Mouse (Mus musculus) MEL (cell line): ENCODE data around the gene Folr1. TPM values are rescaled to one million over a fixed set of nuclear protein-coding genes. Genes with fewer than 3 reads are reported as not detected.

ENCODE experiments used
- DNase-seq: peaks from one replicate; pipeline ENCODE4 v3.0.0; 2011; ENCODE audit warnings: low read depth, low spot score
- H3K27ac ChIP-seq: 2 replicates; pipeline ENCODE4 v1.5.1; 2012; ENCODE audit warnings: low read depth, mild to moderate bottlenecking, control low read depth, low read length, moderate library complexity; ENCODE audit not compliant: control insufficient read depth
- H3K27me3 ChIP-seq, 2 experiments: fragments of 150-350 bp in 1 of 2; sonication (generic) in 1 of 2; 2 replicates each; pipeline ENCODE4 v1.6.1; 2012; ENCODE audit warnings: low read length in 2 of 2, mild to moderate bottlenecking in 2 of 2, improper control_type of control experiment in 1 of 2, moderate library complexity in 1 of 2; ENCODE audit not compliant: insufficient read depth in 2 of 2, control insufficient read depth in 1 of 2
- H3K36me3 ChIP-seq, 2 experiments: 2 replicates each; pipeline ENCODE4 v1.6.1; 2012 to 2014; ENCODE audit warnings: low read length in 2 of 2, improper control_type of control experiment in 1 of 2, inconsistent platforms in 1 of 2, mild to moderate bottlenecking in 1 of 2; ENCODE audit not compliant: insufficient read depth in 2 of 2, control insufficient read depth in 1 of 2
- H3K4me1 ChIP-seq, 2 experiments: fragments of 150-350 bp in 1 of 2; sonication (generic) in 1 of 2; 2 replicates each; pipeline ENCODE4 v1.6.1; 2012; ENCODE audit warnings: low read length in 2 of 2, improper control_type of control experiment in 1 of 2, mild to moderate bottlenecking in 1 of 2; ENCODE audit not compliant: insufficient read depth in 2 of 2, control insufficient read depth in 1 of 2
- H3K4me3 ChIP-seq, 2 experiments: fragments of 150-350 bp in 1 of 2; sonication (generic) in 1 of 2; 2 replicates each; pipeline ENCODE4 v1.5.1; 2012; ENCODE audit warnings: low read depth in 2 of 2, low read length in 2 of 2, mild to moderate bottlenecking in 2 of 2, moderate library complexity in 2 of 2, control low read depth in 1 of 2, improper control_type of control experiment in 1 of 2; ENCODE audit not compliant: control insufficient read depth in 1 of 2, insufficient read depth in 1 of 2
- H3K79me2 ChIP-seq: 2 replicates; pipeline ENCODE4 v1.6.1; 2012; ENCODE audit warnings: mild to moderate bottlenecking, low read length, moderate library complexity; ENCODE audit not compliant: control insufficient read depth, poor library complexity, insufficient read depth
- H3K9ac ChIP-seq: 2 replicates; pipeline ENCODE4 v1.6.1; 2012; ENCODE audit warnings: low read depth, mild to moderate bottlenecking, control low read depth, low read length, moderate library complexity; ENCODE audit not compliant: control insufficient read depth, poor library complexity, severe bottlenecking
- H3K9me3 ChIP-seq: fragments of 150-350 bp; sonication (generic); replicated peaks from 2 replicates; pipeline ENCODE4 v1.6.1; 2012; ENCODE audit warnings: mild to moderate bottlenecking, low read length, improper control_type of control experiment, moderate library complexity; ENCODE audit not compliant: insufficient read depth
- CHD1 ChIP-seq: IDR thresholded peaks from 2 replicates; pipeline ENCODE4 v1.6.1; 2012; ENCODE audit warnings: low read depth, mild to moderate bottlenecking, inconsistent platforms, low read length, improper control_type of control experiment
- CTCF ChIP-seq, 3 experiments: IDR thresholded peaks in 2 of 3; conservative IDR thresholded peaks in 1 of 3; 2 replicates each; pipeline ENCODE4 v1.5.1; 2011 to 2012; ENCODE audit warnings: low read length in 3 of 3, low read depth in 2 of 3, mild to moderate bottlenecking in 2 of 3, improper control_type of control experiment in 1 of 3, inconsistent platforms in 1 of 3, mixed read lengths in 1 of 3, moderate library complexity in 1 of 3; ENCODE audit not compliant: control insufficient read depth in 1 of 3, insufficient read depth in 1 of 3, poor library complexity in 1 of 3, severe bottlenecking in 1 of 3
- EP300 ChIP-seq, 2 experiments: IDR thresholded peaks; 2 replicates each; pipeline ENCODE4 v1.6.1; 2011; ENCODE audit warnings: improper control_type of control experiment in 2 of 2, low read length in 2 of 2, low read depth in 1 of 2, mild to moderate bottlenecking in 1 of 2
- GABPA ChIP-seq: IDR thresholded peaks from 2 replicates; pipeline ENCODE4 v1.6.1; 2012; ENCODE audit warnings: low read depth, mild to moderate bottlenecking, inconsistent platforms, low read length, improper control_type of control experiment, moderate library complexity
- GATA1 ChIP-seq: IDR thresholded peaks from 2 replicates; pipeline ENCODE4 v1.6.1; 2011; ENCODE audit warnings: low read depth, low read length, improper control_type of control experiment
- MAX ChIP-seq: IDR thresholded peaks from 2 replicates; pipeline ENCODE4 v1.6.1; 2011; ENCODE audit warnings: low read length, improper control_type of control experiment
- MXI1 ChIP-seq: IDR thresholded peaks from 2 replicates; pipeline ENCODE4 v1.6.1; 2011; ENCODE audit warnings: mild to moderate bottlenecking, low read depth, low read length, improper control_type of control experiment
- NELFE ChIP-seq: IDR thresholded peaks from 2 replicates; pipeline ENCODE4 v1.6.1; 2011; ENCODE audit warnings: low read depth, low read length, improper control_type of control experiment
- POLR2A ChIP-seq, 2 experiments: IDR thresholded peaks; 2 replicates each; pipeline ENCODE4 v1.6.1; 2011 to 2012; ENCODE audit warnings: low read length in 2 of 2, mild to moderate bottlenecking in 2 of 2, control low read depth in 1 of 2, improper control_type of control experiment in 1 of 2, low read depth in 1 of 2, moderate library complexity in 1 of 2; ENCODE audit not compliant: control insufficient read depth in 1 of 2, insufficient read depth in 1 of 2, poor library complexity in 1 of 2
- RCOR1 ChIP-seq: IDR thresholded peaks from 2 replicates; pipeline ENCODE4 v1.6.1; 2012; ENCODE audit warnings: low read depth, mild to moderate bottlenecking, inconsistent platforms, low read length, improper control_type of control experiment
- SMC3 ChIP-seq: IDR thresholded peaks from 2 replicates; pipeline ENCODE4 v1.6.1; 2011; ENCODE audit warnings: low read depth, low read length, improper control_type of control experiment
- TAL1 ChIP-seq: IDR thresholded peaks from 2 replicates; pipeline ENCODE4 v1.6.1; 2012; ENCODE audit warnings: mild to moderate bottlenecking, inconsistent platforms, low read length, moderate library complexity, mixed read lengths
- UBTF ChIP-seq: IDR thresholded peaks from 2 replicates; pipeline ENCODE4 v1.6.1; 2012; ENCODE audit warnings: low read depth, mild to moderate bottlenecking, inconsistent platforms, low read length, improper control_type of control experiment, moderate library complexity, borderline replicate concordance; ENCODE audit not compliant: insufficient read depth
- USF1 ChIP-seq: IDR thresholded peaks from 2 replicates; pipeline ENCODE4 v1.6.1; 2014; ENCODE audit warnings: low read depth, mild to moderate bottlenecking, inconsistent platforms, low read length, improper control_type of control experiment, moderate library complexity
- ZNF384 ChIP-seq: IDR thresholded peaks from 2 replicates; pipeline ENCODE4 v1.6.1; 2012; ENCODE audit warnings: low read depth, mild to moderate bottlenecking, inconsistent platforms, low read length, improper control_type of control experiment
- polyA plus RNA-seq, 2 experiments: library from polyadenylated mRNA; stranded (reverse) in 1 of 2; unstranded in 1 of 2; fragments of >175 nt in 1 of 2; fragments of >200 nt in 1 of 2; gene quantifications; 2 replicates each; pipeline versions ENCODE4 v1.2.1 to v1.2.4; 2012; ENCODE audit warnings: low replicate concordance in 2 of 2, low read depth in 1 of 2; ENCODE audit not compliant: insufficient read length in 2 of 2, insufficient read depth in 1 of 2, missing spikeins in 1 of 2
- total RNA-seq: library from RNA; depleted of rRNA; stranded (reverse); fragments of 300-350 nt; gene quantifications from 2 replicates; pipeline ENCODE4 v1.2.3, GENCODE M21; 2012

Gene Folr1
- total and polyA plus RNA-seq, 3 experiments: 0.07 to 0.12 TPM; not detected in 1

DNA sequence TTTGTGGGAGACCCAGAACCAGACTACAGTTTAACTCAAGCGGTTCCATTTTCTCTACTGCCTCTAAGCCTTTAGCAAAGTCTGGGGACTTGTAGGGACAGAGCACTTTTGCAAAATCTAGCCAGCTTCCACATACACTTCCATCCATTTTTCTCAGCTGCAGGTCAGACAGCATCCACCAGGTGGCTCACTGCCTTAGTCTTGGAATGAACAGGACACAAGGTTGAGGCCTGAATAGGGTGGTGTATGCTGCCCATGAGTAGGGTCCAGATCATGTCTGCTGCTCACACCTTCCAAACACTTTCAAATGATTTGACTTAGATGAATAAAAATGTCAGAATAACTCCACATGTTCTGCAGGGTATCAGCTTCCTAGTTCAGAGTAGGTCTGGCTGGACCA is 47.5 kb upstream of the Folr1 start (continued):
- TF ChIP-seq GATA1 (no peak), POLR2A (IDR thresholded peaks at IDR 0.05; ENCODE audit: control insufficient read depth in 1 of 2, insufficient read depth in 1 of 2, low read depth in 1 of 2, low read length in 2 of 2, poor library complexity in 1 of 2) (no peak), CTCF (IDR thresholded peaks at IDR 0.05 in 2 of 3, conservative IDR thresholded peaks at IDR 0.05 in 1 of 3; ENCODE audit: control insufficient read depth in 1 of 3, insufficient read depth in 1 of 3, low read depth in 2 of 3, low read length in 3 of 3, poor library complexity in 1 of 3, severe bottlenecking in 1 of 3) (peak; percentile 58 to 76 (median 69)), CHD1 (no peak), GABPA (no peak), MXI1 (no peak), SMC3 (peak; percentile 81)

DNA sequence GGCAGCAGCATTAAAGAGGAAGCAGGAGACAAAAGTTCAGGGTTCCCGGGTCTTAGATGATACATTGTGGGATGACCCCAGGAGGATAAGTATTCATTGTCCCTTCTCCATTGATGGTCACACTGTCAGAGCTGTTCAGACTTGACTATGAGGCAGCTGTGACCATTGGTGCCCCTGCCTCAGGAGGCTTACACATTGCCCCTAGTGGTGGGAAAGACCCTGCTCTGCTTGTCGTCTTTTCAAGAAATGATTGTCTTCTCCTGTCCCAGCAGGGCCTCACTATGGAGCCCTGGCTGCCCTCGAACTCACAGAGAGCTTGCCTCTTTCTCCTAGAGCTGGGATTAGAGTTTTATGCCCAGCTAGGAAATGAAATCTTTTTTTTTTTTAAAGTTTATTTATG is 41.4 kb upstream of the Folr1 start:
- Histone ChIP-seq H3K36me3 (peaks cover 5 to 6% of the 10 kb centered on the region in 2 experiments), H3K9me3 (no peaks in the 10 kb centered on the region), H3K9ac (no peak overlapping the region), H3K4me3 (no peak overlapping the region), H3K27me3 (no peaks in the 10 kb centered on the region), H3K27ac (no peak overlapping the region), H3K79me2 (peaks cover 6% of the 10 kb centered on the region), H3K4me1 (peaks cover 6 to 13% of the 10 kb centered on the region in 2 experiments)
- TF ChIP-seq UBTF (no peak), NELFE (no peak), TAL1 (no peak), CTCF (IDR thresholded peaks at IDR 0.05 in 2 of 3, conservative IDR thresholded peaks at IDR 0.05 in 1 of 3; ENCODE audit: control insufficient read depth in 1 of 3, insufficient read depth in 1 of 3, low read depth in 2 of 3, low read length in 3 of 3, poor library complexity in 1 of 3, severe bottlenecking in 1 of 3) (peak in 2 of 3 experiments; percentile 29 to 32; a peak in 3 of 6 replicates), POLR2A (IDR thresholded peaks at IDR 0.05; ENCODE audit: control insufficient read depth in 1 of 2, insufficient read depth in 1 of 2, low read depth in 1 of 2, low read length in 2 of 2, poor library complexity in 1 of 2) (no peak)
- DNase-seq: no peak

DNA sequence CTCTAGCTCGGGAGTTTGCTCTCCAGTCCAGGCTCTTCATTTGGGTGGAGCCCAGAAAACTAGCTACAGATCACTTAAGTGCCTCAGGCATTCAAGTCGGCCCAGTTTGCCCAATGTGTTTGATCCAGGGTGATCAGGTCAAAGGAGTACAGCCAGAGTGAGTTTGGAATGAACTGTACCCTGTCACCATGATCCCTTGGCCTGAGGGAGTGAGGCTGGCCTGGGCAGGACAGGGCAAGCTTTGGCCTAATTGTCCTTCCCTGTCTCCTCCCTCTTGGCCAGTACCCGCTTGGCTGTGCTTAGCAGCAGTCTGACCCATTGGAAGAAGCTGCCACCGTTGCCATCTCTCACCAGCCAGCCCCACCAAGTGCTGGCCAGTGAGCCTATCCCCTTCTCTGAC is 39.5 kb upstream of the Folr1 start:
- peaks cover 5 to 7% of the 10 kb centered on the region in 2 experiments for H3K36me3 ChIP-seq
- no peak overlapping the region for H3K9ac ChIP-seq

More for the DNA sequence above, 39.5 kb upstream of the Folr1 start:
- Histone ChIP-seq H3K9me3 (no peaks in the 10 kb centered on the region), H3K4me1 (peaks cover 13 to 20% of the 10 kb centered on the region in 2 experiments), H3K27ac (no peak overlapping the region), H3K27me3 (no peaks in the 10 kb centered on the region), H3K4me3 (no peak overlapping the region), H3K79me2 (peaks cover 15% of the 10 kb centered on the region)
- TF ChIP-seq ZNF384: no peak
- TF ChIP-seq CTCF (IDR thresholded peaks at IDR 0.05 in 2 of 3, conservative IDR thresholded peaks at IDR 0.05 in 1 of 3; ENCODE audit: control insufficient read depth in 1 of 3, insufficient read depth in 1 of 3, low read depth in 2 of 3, low read length in 3 of 3, poor library complexity in 1 of 3, severe bottlenecking in 1 of 3): no peak
- no peak for TF ChIP-seq GATA1
- TF ChIP-seq EP300 (IDR thresholded peaks at IDR 0.05; ENCODE audit: low read depth in 1 of 2, low read length in 2 of 2): no peak
- TF ChIP-seq USF1: no peak
- TF ChIP-seq GABPA: no peak
- no peak for TF ChIP-seq MAX
- no peak for TF ChIP-seq RCOR1
- no peak for DNase-seq
